Mouse (Mus musculus) heart, postnatal 0 days (tissue): ENCODE results near the gene Prtg.

ENCODE experiments used
- CTCF ChIP-seq: IDR thresholded peaks from 2 replicates; pipeline ENCODE4 v1.5.1; 2016; ENCODE audit warnings: antibody characterized with exemption, control low read depth, low read depth
- EP300 ChIP-seq: IDR thresholded peaks from 2 replicates; pipeline ENCODE4 v1.6.1; 2016; ENCODE audit warnings: antibody characterized with exemption, low read depth

GRCm38 (mm10) chr9:72877905-72878304 is 71.2 kb downstream of the Prtg start:
- TF ChIP-seq CTCF (no peak), EP300 (no peak)
